Mouse (Mus musculus): ENCODE measurements around the gene Emc10.

The Emc10 gene

DNA sequence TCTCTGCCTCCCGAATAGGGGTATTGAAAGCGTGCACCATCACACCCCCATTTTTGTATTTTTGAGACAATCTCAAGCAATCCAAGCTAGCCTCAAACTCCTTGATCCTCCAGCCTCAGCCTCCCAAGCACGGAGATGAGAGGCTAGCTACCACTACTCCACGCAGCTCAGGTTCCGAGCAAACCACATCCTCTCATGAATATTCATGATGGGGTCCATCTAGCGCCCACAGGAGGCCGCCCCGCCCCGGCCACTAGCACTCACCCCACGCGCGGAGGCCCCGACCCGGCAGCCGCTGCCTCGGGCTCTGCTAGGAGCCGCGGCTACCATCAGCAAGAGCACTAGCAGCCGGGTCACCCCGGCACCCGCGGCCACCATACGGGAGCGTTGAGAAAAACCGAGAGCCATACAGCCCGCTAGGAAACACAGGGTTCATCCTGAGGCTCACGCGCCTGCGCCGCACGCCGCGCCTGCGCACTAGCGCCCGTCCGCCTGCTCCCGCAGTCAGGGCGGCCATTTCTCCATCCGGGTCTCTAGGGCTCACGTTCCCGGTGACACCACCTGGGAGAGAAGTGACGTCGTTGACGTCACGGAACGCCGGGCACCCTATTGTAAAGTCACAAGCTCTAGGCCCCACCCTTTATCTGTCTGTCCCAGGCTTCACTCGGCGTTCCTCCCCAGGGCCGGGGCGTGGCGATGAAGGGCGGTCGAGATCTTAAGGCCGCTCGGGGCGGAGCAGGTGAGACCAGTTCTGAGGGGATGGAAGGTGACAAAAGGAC, at the start of gene Emc10, which contains the start of gene Fam71e1:
Gene Emc10, minus strand, starts transcription at position 538 of the 779 bp plus-strand sequence.
Gene Fam71e1, plus strand, starts transcription at position 590 of the 779 bp plus-strand sequence.
- DNase-seq = peak; percentile 99

- no peak for DNase-seq
Measured at GRCm38 (mm10) chr7:44543071-44543470, 46.7 kb upstream of the Emc10 start.

DNA sequence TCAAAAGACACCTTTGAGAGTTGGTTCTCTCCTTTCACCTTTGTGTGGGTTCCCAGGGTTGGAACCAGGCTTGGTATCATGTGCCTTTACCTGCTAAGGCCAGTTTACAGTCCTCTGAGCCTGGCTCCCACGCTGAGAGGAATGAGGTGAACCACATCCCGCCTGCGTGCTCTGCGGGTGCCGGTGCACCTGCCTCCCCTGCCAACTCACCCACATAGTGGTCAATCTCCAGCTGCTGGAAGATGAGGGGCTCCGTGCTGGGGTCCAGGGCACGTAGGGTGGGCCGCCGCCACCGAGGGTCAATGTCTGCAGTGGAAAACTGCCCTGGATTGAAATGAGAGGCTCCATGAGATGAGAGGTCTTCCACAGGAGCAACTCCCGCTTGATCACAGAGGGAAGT, 46.2 kb upstream of the Emc10 start:
- no peak for DNase-seq

GRCm38 (mm10) chr7:44538756-44539624, 42.7 kb upstream of the Emc10 start:
- no peak for DNase-seq

- no peak for DNase-seq
Measured at GRCm38 (mm10) chr7:44537496-44537895, 41.2 kb upstream of the Emc10 start.

DNA sequence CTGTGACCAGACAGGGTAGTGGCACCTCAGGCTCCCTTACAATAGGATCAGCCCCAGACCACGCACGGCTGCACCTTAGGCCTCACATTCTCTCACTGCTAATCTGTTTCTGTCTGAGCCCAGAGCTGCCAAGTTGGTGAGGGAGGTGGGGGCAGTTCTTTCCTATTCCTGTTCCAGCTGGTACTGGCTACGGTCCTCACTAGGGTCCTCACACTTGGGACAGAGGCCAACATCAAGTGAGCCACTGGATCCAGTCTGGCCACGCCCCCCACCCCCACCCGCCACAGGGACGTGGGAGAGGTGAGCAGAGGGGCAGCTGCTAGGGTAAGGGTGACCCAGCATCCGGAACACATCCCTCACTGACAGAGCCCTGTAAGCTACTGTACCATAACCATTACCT, 40.7 kb upstream of the Emc10 start:
- DNase-seq = no peak

GRCm38 (mm10) chr7:44536590-44536968, 40.2 kb upstream of the Emc10 start:
- peak; percentile 62 for DNase-seq

DNA sequence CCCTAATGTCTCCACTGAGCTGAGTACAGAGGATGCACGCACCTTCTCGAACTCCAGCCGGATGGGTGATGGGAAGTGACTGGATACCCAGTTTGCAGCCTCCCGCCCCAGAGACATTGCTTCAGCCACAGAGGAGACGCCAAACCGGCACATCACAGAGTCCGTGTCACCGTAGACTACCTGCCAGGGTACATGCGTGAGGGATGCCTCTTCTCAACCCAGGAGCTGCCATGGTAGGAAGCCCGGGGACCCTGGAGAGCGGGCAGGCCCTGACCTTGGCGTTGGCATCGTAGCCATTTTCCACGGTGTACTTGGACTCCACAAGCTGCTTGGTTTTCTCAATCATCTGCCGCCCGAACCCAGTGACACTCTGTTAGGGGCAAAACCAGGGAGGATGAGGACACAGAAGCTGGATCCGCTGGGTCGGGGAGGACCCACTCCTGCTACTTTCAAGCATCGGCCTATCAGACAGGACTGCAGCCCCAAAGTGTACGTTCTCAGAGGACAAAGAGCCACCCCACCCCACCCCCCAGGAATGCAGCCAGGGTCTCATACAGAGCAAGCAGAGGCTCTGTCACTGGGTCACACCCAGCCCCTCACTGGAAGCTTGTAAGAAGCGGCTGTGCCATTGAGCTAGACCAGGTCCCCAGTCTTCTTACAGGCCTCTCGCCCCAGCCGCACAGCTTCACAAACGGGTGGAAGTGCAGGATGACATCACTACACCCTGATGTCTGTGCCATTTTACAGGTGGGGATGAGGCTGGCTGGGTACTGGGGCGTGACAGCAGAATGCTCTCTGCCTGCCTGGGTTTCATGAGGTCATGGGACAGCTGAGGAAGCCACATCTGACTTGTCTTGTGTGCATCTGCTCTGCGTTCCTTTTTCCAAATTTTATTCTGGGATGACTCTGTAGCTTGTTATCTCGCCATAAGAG, 39.6 kb upstream of the Emc10 start:
- DNase-seq = no peak

GRCm38 (mm10) chr7:44534656-44535441, 38.5 kb upstream of the Emc10 start:
- no peak for DNase-seq

- no peak for DNase-seq
Measured at GRCm38 (mm10) chr7:44534242-44534641, 37.9 kb upstream of the Emc10 start.

DNA sequence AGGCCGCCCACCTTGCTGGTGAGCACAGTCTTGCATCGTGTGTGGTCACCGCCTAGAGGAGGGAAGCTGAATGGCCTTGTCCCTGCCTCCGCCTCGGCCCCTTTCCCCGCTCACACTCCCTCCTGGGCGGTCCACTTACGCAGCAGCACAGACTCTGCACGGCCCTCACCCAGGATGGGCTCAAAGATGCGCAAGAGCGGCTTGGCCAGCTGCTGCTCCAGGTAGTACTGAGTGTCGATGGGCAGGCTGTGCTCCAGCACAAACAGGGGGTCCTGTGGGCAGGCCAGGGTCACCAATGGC, 37.4 kb upstream of the Emc10 start:
- no peak for DNase-seq

DNA sequence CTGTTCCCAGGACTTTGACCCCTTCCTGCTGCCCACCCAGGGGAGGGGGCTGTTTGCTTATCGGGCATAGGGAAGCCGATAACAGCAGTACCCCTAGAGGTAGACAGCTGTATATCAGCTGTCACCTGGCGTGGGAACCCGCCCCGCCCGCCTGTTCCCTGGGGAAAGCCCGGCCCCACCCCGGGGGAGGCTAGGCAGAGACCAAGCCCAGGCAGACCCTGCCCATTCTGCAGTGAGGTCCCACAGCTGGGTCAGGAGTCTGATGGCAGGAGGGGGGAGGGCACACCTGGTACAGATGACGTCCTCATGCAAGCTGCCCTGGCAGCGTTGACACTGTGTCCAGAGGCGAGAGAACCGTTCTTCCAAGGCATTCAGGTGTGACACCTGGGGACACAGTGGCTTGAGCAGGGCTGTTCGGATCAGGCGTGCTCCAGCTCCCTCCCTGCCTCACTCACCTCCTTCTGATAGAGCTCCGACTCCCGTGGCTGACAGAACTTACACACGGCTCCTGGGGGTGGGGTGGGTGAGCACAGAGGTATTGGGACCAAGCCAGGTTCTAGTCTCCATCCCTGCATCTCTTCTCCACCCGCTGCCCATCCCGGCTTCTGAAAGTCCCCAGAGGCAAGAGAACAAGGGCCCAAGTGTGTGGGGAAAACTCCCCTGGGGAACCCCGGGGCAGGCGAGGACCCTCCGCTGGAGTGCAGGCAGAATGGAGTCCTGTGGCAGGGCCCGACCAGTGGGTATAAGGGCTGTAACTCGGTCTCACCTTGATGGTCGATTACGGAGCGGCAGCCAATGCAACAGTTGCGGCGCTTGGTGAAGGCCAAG, 36.8 kb upstream of the Emc10 start:
- DNase-seq = no peak

- no peak for DNase-seq
Measured at GRCm38 (mm10) chr7:44531946-44532732, 35.8 kb upstream of the Emc10 start, which contains the start of gene Spib. Spib (minus strand) TSS chr7:44532071.

- no peak for DNase-seq
Measured at GRCm38 (mm10) chr7:44531207-44531606, 34.9 kb upstream of the Emc10 start.

DNA sequence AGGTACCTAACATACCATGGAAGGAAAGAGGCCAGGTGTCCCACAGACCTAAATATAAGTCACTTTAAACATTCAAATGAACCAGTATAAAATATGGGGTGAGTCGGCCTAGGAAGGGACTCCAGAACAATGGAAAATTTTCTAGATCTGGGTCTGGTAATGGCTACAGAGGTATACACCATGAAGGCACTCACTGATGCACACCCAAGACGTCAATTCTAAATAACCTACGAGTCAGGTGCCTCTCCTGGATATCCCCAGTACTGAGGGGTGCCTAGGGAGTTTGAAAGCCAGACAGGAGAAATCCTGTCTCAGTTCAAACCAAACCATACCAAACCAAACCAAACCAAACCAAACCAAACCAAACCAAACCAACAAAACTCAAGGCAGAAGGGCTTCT, 34.2 kb upstream of the Emc10 start:
- no peak for DNase-seq

DNA sequence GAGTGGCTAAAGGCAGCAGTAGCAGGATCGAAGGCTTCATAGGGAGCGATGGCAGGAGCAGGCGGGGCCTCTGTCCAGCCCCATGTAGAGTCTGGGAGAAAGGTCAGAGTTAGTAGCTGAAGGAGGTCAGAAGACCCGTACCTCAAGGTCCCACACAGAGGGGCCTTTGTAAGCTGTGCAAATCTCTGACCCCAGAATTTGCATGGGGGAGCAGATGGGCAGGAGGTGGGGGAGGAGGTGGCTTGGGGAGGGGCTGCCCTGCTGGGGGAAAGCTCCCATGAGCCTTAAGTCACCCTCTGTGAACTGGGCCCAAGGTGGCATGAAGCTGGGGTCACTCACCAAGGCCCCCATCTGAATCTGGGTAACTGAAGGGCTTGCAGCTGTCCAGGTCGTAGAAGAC, 33.2 kb upstream of the Emc10 start:
- DNase-seq = no peak

GRCm38 (mm10) chr7:44527483-44528398, 31.4 kb upstream of the Emc10 start:
- DNase-seq = peak; percentile 83

DNA sequence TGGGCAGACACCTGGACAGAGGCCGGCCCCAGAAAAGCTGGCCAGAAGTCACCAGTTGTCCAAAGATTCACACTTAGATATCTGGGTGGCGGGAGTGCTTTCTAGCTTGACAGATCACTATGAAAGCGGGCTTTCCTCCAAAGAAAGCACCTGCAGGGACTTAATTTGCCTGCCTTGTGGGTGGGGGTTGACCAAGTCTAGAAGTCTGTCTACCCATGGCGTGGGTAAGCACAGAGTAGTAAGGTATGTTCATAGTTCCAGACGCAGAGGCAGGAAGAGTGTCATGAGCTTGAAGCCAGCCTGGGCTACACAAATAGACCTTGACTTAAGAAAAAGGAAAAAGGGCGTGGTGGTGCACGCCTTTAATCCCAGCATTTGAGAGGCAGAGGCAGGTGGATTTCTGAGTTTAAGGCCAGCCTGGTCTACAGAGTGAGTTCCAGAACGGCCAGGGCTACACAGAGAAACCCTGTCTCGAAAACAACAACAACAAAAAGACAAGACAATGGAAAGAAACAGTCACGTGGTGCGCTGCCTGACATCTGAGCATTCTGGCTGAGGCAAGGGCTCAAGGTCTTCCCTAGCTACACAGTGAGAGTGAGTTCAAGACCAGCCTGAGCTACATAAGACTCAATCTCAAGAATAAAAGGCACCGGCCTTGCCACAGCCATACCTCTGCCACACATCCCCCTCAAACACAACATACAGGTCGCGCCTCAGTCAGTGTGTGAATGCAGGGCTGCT, 30.3 kb upstream of the Emc10 start:
- DNase-seq = no peak
